25 mouse cellular contexts compared by ENCODE assay signal in genomic region chr12:29877977-29878376, GRCm38 (mm10). TPM values are rescaled to one million over a fixed set of nuclear protein-coding genes. Genes with fewer than 3 reads are reported as not detected.
DNase-seq lines count a peak whose midpoint lies in the region; TF ChIP-seq lines count a peak whose summit lies in the region.
"Had no signal": no experiment of that assay in that cellular context is flagged by ENCODE, and none has a peak within 500 bp of the region (broad histone marks: within the 10 kb centered on the region; RNA-seq: fewer than 3 reads in every experiment).

No protein-coding gene starts in this region.

- no peak for TF ChIP-seq CTCF in layer of hippocampus, adult 2 months (conservative IDR thresholded peaks at IDR 0.05)

- H3K27ac ChIP-seq in layer of hippocampus, adult 2 months = peak overlapping the region; percentile 88; the same call in 1 of the 2 replicates
- H3K27ac ChIP-seq: embryonic facial prominence, embryonic 10.5 days; embryonic facial prominence, embryonic 15.5 days; forebrain, embryonic 12.5 days; hindbrain, embryonic 14.5 days; kidney, embryonic 15.5 days; limb, embryonic 13.5 days; lung, embryonic 15.5 days; neural tube, embryonic 12.5 days had no signal

- no peak for DNase-seq in layer of hippocampus, adult 2 months (ENCODE audit: low spot score in 2 of 2)
- DNase-seq in layer of hippocampus, adult 9-11 months = no peak
- peak; percentile 84 for DNase-seq in cerebellum, adult 11-12 months
- DNase-seq in cerebellum, adult 9-10 months = peak; percentile 81
- DNase-seq in cerebellum, postnatal 36 days = peak; percentile 64
- DNase-seq in right cerebral cortex, postnatal 4 days = no peak
- DNase-seq in frontal cortex, postnatal 25 days (ENCODE audit: low spot score in 2 of 2) = no peak
- DNase-seq: adrenal gland, postnatal 14 days; forebrain, postnatal 0 days; gastrocnemius, postnatal 14 days; heart, postnatal 4 days; kidney, adult 18-20 months; layer of hippocampus, postnatal 36 days; lung, postnatal 36 days had no signal

- no peak overlapping the region for H3K4me3 ChIP-seq in layer of hippocampus, adult 2 months
- H3K4me3 ChIP-seq: embryonic facial prominence, embryonic 10.5 days; embryonic facial prominence, embryonic 15.5 days; forebrain, embryonic 12.5 days; kidney, embryonic 15.5 days; limb, embryonic 13.5 days; lung, embryonic 15.5 days; myocyte; neural tube, embryonic 12.5 days had no signal

RNA-seq across cellular contexts. Expression of gene Pxdn, which starts 59.4 kb away (rescaled TPM):
- total RNA-seq in layer of hippocampus, adult 2 months (2021) = 10 to 100 TPM; 77.9 to 78.1 TPM
- total RNA-seq: granulocyte monocyte progenitor cell, adult 5-6 weeks; megakaryocyte, adult 5-6 weeks had no signal

Comparison
In these comparisons a context has a peak if more than half of its experiments do, and no peak if none do; other contexts are left out.
1. DNase-seq: peak in cerebellum, adult 11-12 months (single experiment), cerebellum, adult 9-10 months (single experiment) and cerebellum, postnatal 36 days (2 of 2); none in layer of hippocampus, adult 2 months (0 of 2), layer of hippocampus, adult 9-11 months (single experiment), right cerebral cortex, postnatal 4 days (single experiment) and frontal cortex, postnatal 25 days (0 of 2).